Mouse (Mus musculus) testis, adult 2 months (tissue): ENCODE data around the gene Vopp1. TPM values are rescaled to one million over a fixed set of nuclear protein-coding genes. Genes with fewer than 3 reads are reported as not detected.
A peak's percentile ranks its signal among the peaks of the same experiment; 100 is the strongest.

Experiments
- H3K27ac ChIP-seq: fragments of 200-500 bp; 2 replicates; pipeline ENCODE4 v1.5.1; 2012; ENCODE audit warnings: low read depth, low read length; ENCODE audit not compliant: control insufficient read depth, insufficient read depth
- H3K27me3 ChIP-seq: fragments of 200-500 bp; 2 replicates; pipeline ENCODE4 v1.6.1; 2012; ENCODE audit warnings: mild to moderate bottlenecking, low read length, moderate library complexity; ENCODE audit not compliant: control insufficient read depth, insufficient read depth
- H3K36me3 ChIP-seq: fragments of 200-500 bp; 2 replicates; pipeline ENCODE4 v1.6.1; 2012; ENCODE audit warnings: mild to moderate bottlenecking, low read length; ENCODE audit not compliant: control insufficient read depth, insufficient read depth
- H3K4me1 ChIP-seq: fragments of 200-500 bp; 2 replicates; pipeline ENCODE4 v1.6.1; 2012; ENCODE audit warnings: low read length; ENCODE audit not compliant: control insufficient read depth, insufficient read depth
- H3K4me3 ChIP-seq: fragments of 200-500 bp; 2 replicates; pipeline ENCODE4 v1.5.1; 2012; ENCODE audit warnings: low read depth, mild to moderate bottlenecking, low read length, moderate library complexity, mixed read lengths; ENCODE audit not compliant: control insufficient read depth
- CTCF ChIP-seq: fragments of 200-500 bp; IDR thresholded peaks from 2 replicates; pipeline ENCODE4 v1.5.1; 2012; ENCODE audit warnings: low read depth, mild to moderate bottlenecking, inconsistent platforms, low read length, moderate library complexity; ENCODE audit not compliant: control insufficient read depth, insufficient read depth, insufficient replicate concordance
- POLR2A ChIP-seq: fragments of 200-500 bp; IDR thresholded peaks from 2 replicates; pipeline ENCODE4 v1.6.1; 2012; ENCODE audit warnings: low read depth, mild to moderate bottlenecking, inconsistent platforms, low read length, moderate library complexity; ENCODE audit not compliant: control insufficient read depth
- polyA plus RNA-seq: library from polyadenylated mRNA; depleted of rRNA; stranded (reverse); fragments of >200 nt; gene quantifications from 2 replicates; pipeline ENCODE4 v1.2.3, GENCODE M21; 2012; rRNA removed

Vopp1 gene
- polyA plus RNA-seq, 1 experiment, result 1.2 TPM

- no peaks in the 10 kb centered on the region for H3K27me3 ChIP-seq
- H3K4me3 ChIP-seq, result peak within 1 kb of the TSS; percentile 93
- peaks cover 7% of the 10 kb centered on the region; the same call in 1 of the 2 replicates for H3K4me1 ChIP-seq
- TF ChIP-seq CTCF, result peak; percentile 16; the same call in 1 of the 2 replicates
- peak; percentile 55 for TF ChIP-seq POLR2A
- H3K36me3 ChIP-seq, result no peaks in the 10 kb centered on the region
- H3K27ac ChIP-seq, result peak within 1 kb of the TSS; percentile 87
Observed at GRCm38 (mm10) chr6:57691467-57692261, 133.3 kb downstream of the Vopp1 start, which contains the start of gene Pyurf. Gene Pyurf (minus strand): TSS chr6:57692078.

GRCm38 (mm10) chr6:57684156-57684555 is 140.8 kb downstream of the Vopp1 start:
- Histone ChIP-seq H3K27ac (no peak overlapping the region), H3K4me3 (no peak overlapping the region), H3K4me1 (no peaks in the 10 kb centered on the region), H3K36me3 (no peaks in the 10 kb centered on the region), H3K27me3 (no peaks in the 10 kb centered on the region)
- TF ChIP-seq POLR2A (no peak), CTCF (no peak)

Other genes with a start within 250 kb of the Vopp1 start
- 2.4 and 4.2 TPM in 2 replicates for gene Herc6, start 244.2 kb downstream of the Vopp1 start, polyA plus RNA-seq
- gene Pyurf, start 133.1 kb downstream of the Vopp1 start, polyA plus RNA-seq, result 1.2 and 1.6 TPM in 2 replicates
- gene Lancl2, start 122.6 kb downstream of the Vopp1 start, polyA plus RNA-seq, result 71.1 and 87.9 TPM in 2 replicates
- 0.14 and 0.36 TPM in 2 replicates for gene Vmn1r21, start 25.2 kb upstream of the Vopp1 start, polyA plus RNA-seq
- not detected in 2 replicates for gene Vmn1r22, start 82.9 kb upstream of the Vopp1 start, polyA plus RNA-seq
- gene Vmn1r23, start 101.7 kb upstream of the Vopp1 start, polyA plus RNA-seq, result not detected in 2 replicates
- not detected in 2 replicates for gene Vmn1r24, start 136.3 kb upstream of the Vopp1 start, polyA plus RNA-seq
- gene Vmn1r25, start 155.7 kb upstream of the Vopp1 start, polyA plus RNA-seq, result not detected in 2 replicates
- gene Vmn1r26, start 190.0 kb upstream of the Vopp1 start, polyA plus RNA-seq, result not detected in 2 replicates